Mouse (Mus musculus): ENCODE data around the gene Tacc2.

GRCm38 (mm10) chr7:130716341-130716740 lies 139.1 kb downstream of the Tacc2 start:
- TF ChIP-seq POLR2A (IDR thresholded peaks at IDR 0.05; ENCODE audit: extremely low read depth, insufficient read depth, low read length) (no peak), CTCF (IDR thresholded peaks at IDR 0.05; ENCODE audit: low read depth, low read length) (no peak)

Data from liver, adult 2 months (tissue).